Mouse (Mus musculus) retina, embryonic 14.5 days (tissue): ENCODE measurements at regions not wholly inside any gene's neighbourhood (a gene's known extent, or its start where the extent isn't known, plus 50 kb on each side); places are given as distances from the start of the nearest gene placed in this dataset.

Experiments
- DNase-seq: peaks from one replicate; pipeline ENCODE4 v3.0.0-alpha.2; 2015; ENCODE audit warnings: low spot score

DNA sequence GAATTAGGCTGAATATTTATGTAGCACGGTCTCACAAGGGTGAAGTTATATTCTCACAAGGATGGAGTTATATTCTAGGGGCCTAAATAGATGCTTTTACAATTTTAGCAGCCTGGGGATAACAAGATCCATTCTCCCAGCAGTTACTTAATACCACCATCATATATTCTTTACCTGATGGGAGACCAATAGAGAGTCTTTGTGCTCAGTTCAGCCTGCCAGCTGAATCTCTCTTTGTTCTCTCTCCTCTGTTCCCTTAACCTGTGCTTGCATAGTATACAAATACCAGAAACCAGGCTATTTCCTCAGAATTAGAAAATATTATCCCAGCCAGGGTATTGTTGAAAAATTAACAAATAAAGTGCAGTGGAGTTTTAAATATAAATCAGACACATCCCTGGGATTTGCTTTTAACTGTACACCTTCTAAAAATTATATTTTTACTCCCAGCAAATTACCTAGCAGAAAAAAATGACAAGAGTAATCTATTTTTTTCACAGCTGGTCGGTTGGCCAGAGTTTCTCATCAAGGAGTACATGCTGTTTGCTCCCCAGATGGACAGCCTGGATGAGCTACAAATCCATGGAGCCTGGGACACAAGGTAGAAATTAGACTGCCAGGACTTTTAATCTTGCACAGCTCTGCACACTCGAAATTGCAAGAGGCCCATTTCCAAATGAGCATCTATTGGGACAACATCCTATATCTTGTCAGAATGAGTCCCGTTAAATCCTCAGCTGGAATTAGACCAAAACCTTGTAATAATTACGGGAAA lies 281.0 kb upstream of the 4930452B06Rik start:
- no peak for DNase-seq

DNA sequence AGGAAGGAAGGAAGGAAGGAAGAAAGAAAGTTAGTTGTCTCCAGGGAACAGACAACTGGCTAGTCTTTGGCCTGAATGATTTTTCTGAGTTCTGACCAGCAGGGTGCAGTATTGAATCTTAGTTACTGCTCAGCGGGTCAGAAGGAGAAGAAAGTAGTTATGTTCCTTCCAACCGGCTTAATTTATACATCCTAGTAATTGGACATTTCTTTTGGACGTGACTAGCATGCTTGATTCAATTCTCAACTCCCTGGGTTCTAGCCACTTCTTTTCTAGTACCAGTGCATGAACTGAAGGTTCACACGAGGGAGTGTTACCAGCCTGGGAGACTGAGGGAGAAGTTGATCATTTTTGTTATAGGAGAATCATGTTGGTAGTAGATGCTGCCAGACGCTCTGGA lies 269.1 kb upstream of the 4930452B06Rik start:
- DNase-seq: peak; percentile 86
